Mouse (Mus musculus) neural tube, embryonic 13.5 days (tissue): ENCODE measurements around the gene Gm20388. TPM values are rescaled to one million over a fixed set of nuclear protein-coding genes. Genes with fewer than 3 reads are reported as not detected.

Source experiments
- ATAC-seq: fragments of 200-750 bp; cut with Nextera tagmentation; 2 replicates; pipeline ENCODE4 v1.8.0; 2017; ENCODE audit warnings: low read depth, mild to moderate bottlenecking, moderate TSS enrichment, moderate library complexity
- H3K27ac ChIP-seq: fragments of 300-500 bp; sonication (generic); replicated peaks from 2 replicates; pipeline ENCODE4 v1.5.1; 2015; ENCODE audit warnings: moderate library complexity, mild to moderate bottlenecking, inconsistent platforms
- H3K27me3 ChIP-seq: fragments of 300-500 bp; sonication (generic); 2 replicates; pipeline ENCODE4 v1.6.1; 2015; ENCODE audit warnings: mild to moderate bottlenecking, inconsistent platforms
- H3K36me3 ChIP-seq: fragments of 300-500 bp; sonication (generic); 2 replicates; pipeline ENCODE4 v1.6.1; 2015; ENCODE audit warnings: mild to moderate bottlenecking, inconsistent platforms
- H3K4me1 ChIP-seq: fragments of 300-500 bp; sonication (generic); replicated peaks from 2 replicates; pipeline ENCODE4 v1.6.1; 2015; ENCODE audit warnings: inconsistent platforms
- H3K4me2 ChIP-seq: fragments of 300-500 bp; sonication (generic); 2 replicates; pipeline ENCODE4 v1.6.1; 2015; ENCODE audit warnings: inconsistent platforms, mild to moderate bottlenecking, moderate library complexity
- H3K4me3 ChIP-seq: fragments of 300-500 bp; sonication (generic); 2 replicates; pipeline ENCODE4 v1.5.1; 2015; ENCODE audit warnings: mild to moderate bottlenecking, inconsistent platforms
- H3K9ac ChIP-seq: fragments of 300-500 bp; sonication (generic); 2 replicates; pipeline ENCODE4 v1.6.1; 2015; ENCODE audit warnings: moderate library complexity, mild to moderate bottlenecking, inconsistent platforms
- H3K9me3 ChIP-seq: fragments of 300-500 bp; sonication (generic); 2 replicates; pipeline ENCODE4 v1.6.1; 2016; ENCODE audit warnings: inconsistent platforms
- WGBS: fragments of 180-500 bp; shearing (Covaris S2); methylation state at CpG from one replicate; pipeline ENCODE4 v1.1.7; 2015; 5-methylcytosine and 5-hydroxymethylcytosine counted together
- polyA plus RNA-seq: library from polyadenylated mRNA; unstranded; fragments of >200 nt; fragmentation: Nextera tagmentation; extraction: Ambion mirVana; gene quantifications from 2 replicates; pipeline ENCODE4 v1.2.1, GENCODE M21; 2015

Gene Gm20388
- polyA plus RNA-seq, 1 experiment from 2014 or later = 0.27 TPM

- Histone ChIP-seq H3K4me2 (no peak overlapping the region), H3K4me1 (peaks cover 18% of the 10 kb centered on the region), H3K36me3 (peaks cover 53% of the 10 kb centered on the region), H3K27me3 (no peaks in the 10 kb centered on the region), H3K9me3 (no peaks in the 10 kb centered on the region), H3K9ac (no peak overlapping the region), H3K4me3 (no peak overlapping the region), H3K27ac (no peak overlapping the region)
- ATAC-seq = peak; percentile 47; the same call in 1 of the 2 replicates
- WGBS = 67% methylated on average over 9 of the region's 9 CpGs
Measured at GRCm38 (mm10) chr8:119944096-119944811, 33.6 kb downstream of the Gm20388 start.

- H3K9me3 ChIP-seq = no peaks in the 10 kb centered on the region
- 67% methylated on average over 8 of the region's 8 CpGs for WGBS
- no peak overlapping the region for H3K27ac ChIP-seq
- H3K27me3 ChIP-seq = no peaks in the 10 kb centered on the region
- H3K9ac ChIP-seq = no peak overlapping the region
- H3K4me3 ChIP-seq = no peak overlapping the region
- ATAC-seq = no peak
- H3K4me1 ChIP-seq = peaks cover 13% of the 10 kb centered on the region
- peaks cover 65% of the 10 kb centered on the region for H3K36me3 ChIP-seq
- no peak overlapping the region for H3K4me2 ChIP-seq
Measured at GRCm38 (mm10) chr8:119946326-119946865, 35.8 kb downstream of the Gm20388 start.

- H3K27ac ChIP-seq = no peak overlapping the region
- no peak for ATAC-seq
- H3K9ac ChIP-seq = no peak overlapping the region
- no peak overlapping the region for H3K4me2 ChIP-seq
- H3K27me3 ChIP-seq = no peaks in the 10 kb centered on the region
- peaks cover 20% of the 10 kb centered on the region for H3K4me1 ChIP-seq
- no peak overlapping the region for H3K4me3 ChIP-seq
- H3K9me3 ChIP-seq = no peaks in the 10 kb centered on the region
- H3K36me3 ChIP-seq = peaks cover 66% of the 10 kb centered on the region
- 81% methylated on average over 19 of the region's 19 CpGs for WGBS
Measured at GRCm38 (mm10) chr8:119947653-119948052, 37.0 kb downstream of the Gm20388 start.

- Histone ChIP-seq H3K36me3 (peaks cover 69% of the 10 kb centered on the region), H3K27ac (no peak overlapping the region), H3K4me3 (no peak overlapping the region), H3K4me2 (no peak overlapping the region), H3K9me3 (no peaks in the 10 kb centered on the region), H3K4me1 (peaks cover 22% of the 10 kb centered on the region), H3K9ac (no peak overlapping the region), H3K27me3 (no peaks in the 10 kb centered on the region)
- 82% methylated on average over 15 of the region's 15 CpGs for WGBS
- no peak for ATAC-seq
Measured at GRCm38 (mm10) chr8:119948340-119948739, 37.7 kb downstream of the Gm20388 start.

DNA sequence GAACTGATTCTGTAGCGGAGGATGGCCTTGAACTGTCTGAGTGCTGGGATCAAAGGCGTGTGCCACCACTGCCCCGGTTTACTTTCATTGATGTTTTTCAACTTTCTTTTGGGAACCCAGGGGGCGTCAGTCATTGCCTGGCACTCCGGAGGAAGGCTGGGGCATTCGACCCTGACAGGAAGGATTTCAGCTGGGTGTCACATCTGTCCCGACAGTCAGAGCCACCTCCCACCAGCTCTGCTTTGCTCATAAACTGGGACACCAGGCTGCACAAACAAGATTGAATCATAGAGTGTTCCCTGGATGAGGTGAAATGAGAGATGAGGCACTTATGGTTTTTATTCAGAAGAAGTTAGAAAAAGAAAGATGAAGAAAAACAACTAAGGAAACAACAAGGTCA, 41.6 kb downstream of the Gm20388 start:
- H3K36me3 ChIP-seq = peaks cover 91% of the 10 kb centered on the region
- no peak overlapping the region for H3K4me3 ChIP-seq
- H3K27me3 ChIP-seq = no peaks in the 10 kb centered on the region
- peak overlapping the region; percentile 46; the same call in 1 of the 2 replicates for H3K27ac ChIP-seq
- 0 out of 2 replicates have a peak overlapping the region, but pooled peaks have one; percentile 5 for H3K9ac ChIP-seq
- no peaks in the 10 kb centered on the region for H3K9me3 ChIP-seq
- no peak overlapping the region for H3K4me2 ChIP-seq
- no peak for ATAC-seq
- H3K4me1 ChIP-seq = peaks cover 29% of the 10 kb centered on the region; the same call in 1 of the 2 replicates
- WGBS = 35% methylated on average over 7 of the region's 7 CpGs

DNA sequence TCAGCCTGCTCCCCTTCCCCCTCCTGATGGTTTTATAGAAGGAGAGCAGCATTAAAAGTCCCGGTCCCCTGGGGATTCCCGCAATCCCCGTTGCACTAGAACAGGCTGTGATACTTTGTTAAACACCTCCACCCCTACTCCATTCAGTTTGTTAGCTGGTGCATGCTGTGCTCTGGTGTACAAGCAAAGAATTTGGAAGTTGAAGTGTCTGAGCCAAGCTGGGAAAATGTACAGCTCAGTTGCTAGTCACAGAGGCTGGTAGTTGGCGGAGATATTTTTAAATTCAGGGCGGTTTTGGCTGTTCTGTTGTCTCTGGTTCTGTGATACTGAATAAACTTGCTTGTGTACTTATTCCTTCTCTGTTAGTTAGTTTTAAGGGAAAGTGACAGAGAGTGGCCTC, 42.1 kb downstream of the Gm20388 start:
- no peak for ATAC-seq
- no peaks in the 10 kb centered on the region for H3K9me3 ChIP-seq
- H3K4me3 ChIP-seq = no peak overlapping the region
- 39% methylated on average over 5 of the region's 5 CpGs for WGBS
- peaks cover 27% of the 10 kb centered on the region; the same call in 1 of the 2 replicates for H3K4me1 ChIP-seq
- peaks cover 91% of the 10 kb centered on the region for H3K36me3 ChIP-seq
- no peak overlapping the region for H3K4me2 ChIP-seq
- no peak overlapping the region for H3K27ac ChIP-seq
- H3K9ac ChIP-seq = no peak overlapping the region
- H3K27me3 ChIP-seq = no peaks in the 10 kb centered on the region

- H3K4me2 ChIP-seq = no peak overlapping the region
- H3K4me1 ChIP-seq = peaks cover 21% of the 10 kb centered on the region
- ATAC-seq = no peak
- H3K36me3 ChIP-seq = peaks cover 81% of the 10 kb centered on the region
- no peak overlapping the region for H3K27ac ChIP-seq
- WGBS = 94% methylated on average over 8 of the region's 8 CpGs
- no peaks in the 10 kb centered on the region for H3K27me3 ChIP-seq
- no peak overlapping the region for H3K4me3 ChIP-seq
- H3K9me3 ChIP-seq = no peaks in the 10 kb centered on the region
- no peak overlapping the region for H3K9ac ChIP-seq
Measured at GRCm38 (mm10) chr8:119955333-119955732, 44.7 kb downstream of the Gm20388 start.

- no peaks in the 10 kb centered on the region for H3K27me3 ChIP-seq
- WGBS = 96% methylated on average over 10 of the region's 10 CpGs
- no peaks in the 10 kb centered on the region for H3K9me3 ChIP-seq
- ATAC-seq = no peak
- no peak overlapping the region for H3K27ac ChIP-seq
- H3K36me3 ChIP-seq = peaks cover 55% of the 10 kb centered on the region
- H3K4me1 ChIP-seq = peaks cover 19% of the 10 kb centered on the region
- H3K4me3 ChIP-seq = no peak overlapping the region
- no peak overlapping the region for H3K9ac ChIP-seq
- no peak overlapping the region for H3K4me2 ChIP-seq
Measured at GRCm38 (mm10) chr8:119958076-119958475, 47.4 kb downstream of the Gm20388 start.

DNA sequence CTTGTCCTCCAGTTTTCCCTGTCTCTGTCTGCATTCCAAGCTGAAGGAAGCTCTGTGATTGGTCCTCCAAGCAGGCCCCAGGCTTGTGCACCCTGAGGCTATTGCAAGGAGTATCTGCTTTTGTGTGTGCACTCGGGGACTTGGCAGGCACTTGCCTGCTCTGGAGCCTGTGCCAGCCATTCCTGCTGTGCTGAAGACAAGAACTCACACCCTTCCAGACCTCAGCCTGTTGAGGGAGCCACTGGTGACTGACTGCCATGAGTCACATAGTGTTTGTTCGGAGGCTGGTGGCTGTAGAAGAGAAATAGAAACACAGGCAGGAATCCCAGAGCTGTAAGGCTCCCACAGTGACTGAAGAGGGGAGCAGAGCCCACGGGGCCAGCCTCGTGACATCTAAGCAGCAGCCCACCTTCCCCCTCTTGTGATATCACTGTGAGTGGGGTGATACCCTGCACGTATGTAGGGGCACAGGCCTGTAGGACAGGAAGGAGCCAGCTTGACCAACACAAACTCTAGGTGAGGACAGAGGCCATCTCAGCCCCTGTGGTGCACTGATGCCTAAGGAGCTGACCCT, 50.0 kb downstream of the Gm20388 start:
- 43% methylated on average over 5 of the region's 5 CpGs for WGBS
- Histone ChIP-seq H3K27me3 (no peaks in the 10 kb centered on the region), H3K4me1 (peaks cover 11% of the 10 kb centered on the region), H3K4me3 (no peak overlapping the region), H3K27ac (peak overlapping the region; percentile 49), H3K36me3 (peaks cover 29% of the 10 kb centered on the region), H3K9ac (no peak overlapping the region), H3K9me3 (no peaks in the 10 kb centered on the region), H3K4me2 (no peak overlapping the region)
- peak; percentile 70; the same call in 1 of the 2 replicates for ATAC-seq

- H3K36me3 ChIP-seq = no peaks in the 10 kb centered on the region
- H3K27ac ChIP-seq = no peak overlapping the region
- no peak overlapping the region for H3K4me2 ChIP-seq
- no peak overlapping the region for H3K4me3 ChIP-seq
- H3K4me1 ChIP-seq = peaks cover 11% of the 10 kb centered on the region
- no peak for ATAC-seq
- WGBS = 83% methylated on average over 4 of the region's 4 CpGs
- H3K9ac ChIP-seq = no peak overlapping the region
- H3K9me3 ChIP-seq = no peaks in the 10 kb centered on the region
- H3K27me3 ChIP-seq = no peaks in the 10 kb centered on the region
Measured at GRCm38 (mm10) chr8:119964859-119965258, 54.2 kb downstream of the Gm20388 start.

- WGBS = 86% methylated on average over 9 of the region's 9 CpGs
- Histone ChIP-seq H3K9me3 (no peaks in the 10 kb centered on the region), H3K4me3 (no peak overlapping the region), H3K27me3 (no peaks in the 10 kb centered on the region), H3K4me1 (0 out of 2 replicates have a peak, but pooled peaks cover 2% of the 10 kb centered on the region), H3K4me2 (no peak overlapping the region), H3K36me3 (no peaks in the 10 kb centered on the region), H3K27ac (no peak overlapping the region), H3K9ac (no peak overlapping the region)
- no peak for ATAC-seq
Measured at GRCm38 (mm10) chr8:119967435-119967834, 56.8 kb downstream of the Gm20388 start.

GRCm38 (mm10) chr8:119970169-119970568, 59.5 kb downstream of the Gm20388 start:
- WGBS = 83% methylated on average over 9 of the region's 9 CpGs
- ATAC-seq = no peak
- Histone ChIP-seq H3K27ac (no peak overlapping the region), H3K4me1 (0 out of 2 replicates have a peak, but pooled peaks cover 3% of the 10 kb centered on the region), H3K36me3 (no peaks in the 10 kb centered on the region), H3K9me3 (no peaks in the 10 kb centered on the region), H3K27me3 (no peaks in the 10 kb centered on the region), H3K4me3 (no peak overlapping the region), H3K4me2 (no peak overlapping the region), H3K9ac (no peak overlapping the region)
